13 mouse cellular contexts compared by ENCODE assay signal in genomic region chr17:31595077-31595476, GRCm38 (mm10). TPM values are rescaled to one million over a fixed set of nuclear protein-coding genes. Genes with fewer than 3 reads are reported as not detected.
A peak's percentile ranks its signal among the peaks of the same experiment; 100 is the strongest.
DNase-seq lines count a peak whose midpoint lies in the region; ATAC-seq and TF ChIP-seq lines count a peak whose summit lies in the region.
"Had no signal": no experiment of that assay in that cellular context is flagged by ENCODE, and none has a peak within 500 bp of the region (broad histone marks: within the 10 kb centered on the region; RNA-seq: fewer than 3 reads in every experiment).

No protein-coding gene starts in this region.

- peak; percentile 31 to 75 for DNase-seq in left cerebral cortex, postnatal 14 days (ENCODE audit: low spot score in 2 of 2)
- DNase-seq in left cerebral cortex, postnatal 36 days (ENCODE audit: low spot score in 2 of 2), result no peak
- no peak for DNase-seq in gastrocnemius, postnatal 36 days
- DNase-seq in urinary bladder, adult 18-20 months (ENCODE audit: low spot score in 2 of 2), result no peak
- DNase-seq: cerebellum, postnatal 10 days; gastrocnemius, postnatal 25 days; kidney, postnatal 10 days had no signal

- H3K36me3 ChIP-seq in forebrain, embryonic 16.5 days (ENCODE audit: control insufficient read depth, insufficient read depth), result peaks cover 18% of the 10 kb centered on the region
- H3K36me3 ChIP-seq in neural tube, embryonic 15.5 days, result peaks cover 91% of the 10 kb centered on the region

- no peaks in the 10 kb centered on the region for H3K27me3 ChIP-seq in forebrain, embryonic 16.5 days (replicated peaks; ENCODE audit: control insufficient read depth, insufficient read depth, low read length)
- H3K27me3 ChIP-seq in neural tube, embryonic 15.5 days (replicated peaks), result no peaks in the 10 kb centered on the region

- peaks cover 15% of the 10 kb centered on the region for H3K4me1 ChIP-seq in bone marrow macrophage, adult 2 months (ENCODE audit: control insufficient read depth, insufficient read depth, low read length)
- no peaks in the 10 kb centered on the region for H3K4me1 ChIP-seq in forebrain, embryonic 16.5 days (replicated peaks; ENCODE audit: control insufficient read depth, insufficient read depth, low read length)
- 0 out of 2 replicates have a peak, but pooled peaks cover 6% of the 10 kb centered on the region for H3K4me1 ChIP-seq in neural tube, embryonic 15.5 days

- intact Hi-C loops in left cerebral cortex, postnatal 14 days (cut with DNase I), result no loop called here
- intact Hi-C loops in left cerebral cortex, postnatal 36 days (cut with DNase I), result no loop called here
- intact Hi-C loops in gastrocnemius, postnatal 36 days (cut with DNase I), result no loop called here

- H3K27ac ChIP-seq in bone marrow macrophage, adult 2 months (ENCODE audit: insufficient read depth, low read depth, low read length), result peak overlapping the region; percentile 11; the same call in 1 of the 2 replicates
- H3K27ac ChIP-seq in forebrain, embryonic 16.5 days (ENCODE audit: low read length), result peak overlapping the region; percentile 44; the same call in 1 of the 2 replicates
- 0 out of 2 replicates have a peak overlapping the region, but pooled peaks have one; percentile 3 for H3K27ac ChIP-seq in neural tube, embryonic 15.5 days (replicated peaks)
- H3K27ac ChIP-seq: liver, embryonic 14.5 days had no signal

- TF ChIP-seq POLR2A in bone marrow macrophage, adult 2 months (IDR thresholded peaks at IDR 0.05; ENCODE audit: borderline replicate concordance, low read depth, low read length), result no peak

- no peak overlapping the region for H3K9ac ChIP-seq in forebrain, embryonic 16.5 days (replicated peaks; ENCODE audit: low read depth, low read length)
- H3K9ac ChIP-seq in neural tube, embryonic 15.5 days (replicated peaks), result no peak overlapping the region
- H3K9ac ChIP-seq: liver, embryonic 14.5 days had no signal

- H3K4me2 ChIP-seq in forebrain, embryonic 16.5 days (ENCODE audit: low read length), result no peak overlapping the region
- no peak overlapping the region for H3K4me2 ChIP-seq in neural tube, embryonic 15.5 days

- no peak for TF ChIP-seq CTCF in bone marrow macrophage, adult 2 months (IDR thresholded peaks at IDR 0.05; ENCODE audit: low read depth, low read length)

- no peak overlapping the region for H3K4me3 ChIP-seq in bone marrow macrophage, adult 2 months (ENCODE audit: insufficient read depth, low read length)
- H3K4me3 ChIP-seq in forebrain, embryonic 16.5 days (replicated peaks; ENCODE audit: low read length), result no peak overlapping the region
- no peak overlapping the region for H3K4me3 ChIP-seq in neural tube, embryonic 15.5 days (replicated peaks)

- WGBS in forebrain, embryonic 16.5 days, result 75% methylated on average over 5 of the region's 5 CpGs
- 66% methylated on average over 5 of the region's 5 CpGs for WGBS in neural tube, embryonic 15.5 days

- no peaks in the 10 kb centered on the region for H3K9me3 ChIP-seq in forebrain, embryonic 16.5 days (ENCODE audit: control insufficient read depth, low read length)
- H3K9me3 ChIP-seq in neural tube, embryonic 15.5 days (replicated peaks), result no peaks in the 10 kb centered on the region

- ATAC-seq in forebrain, embryonic 16.5 days, result peak; percentile 57; the same call in 1 of the 2 replicates
- no peak for ATAC-seq in neural tube, embryonic 15.5 days (ENCODE audit: low FRiP score)
- ATAC-seq: activated CD4-positive, CD25-positive, alpha-beta regulatory T cell, adult 4 months; CD4-positive, CD25-positive, alpha-beta regulatory T cell, adult 4 months had no signal

RNA-seq across cellular contexts. Expression of gene Pknox1, which starts 30.5 kb away (rescaled TPM):
- total RNA-seq in left cerebral cortex, postnatal 14 days (2021), result 10 to 100 TPM; 12.4 to 14.4 TPM
- total RNA-seq in left cerebral cortex, postnatal 36 days (2021), result 10 to 100 TPM; 13.1 to 17.8 TPM
- polyA plus RNA-seq in bone marrow macrophage, adult 2 months (2012; ENCODE audit: insufficient read depth, insufficient read length, missing spikeins), result 14.3 and 18.6 TPM in 2 replicates
- 32.2 and 36.0 TPM in 2 replicates for polyA plus RNA-seq in forebrain, embryonic 16.5 days (2015; fragmentation: Nextera tagmentation; extraction: Ambion mirVana)
- polyA plus RNA-seq in neural tube, embryonic 15.5 days (2015; fragmentation: Nextera tagmentation; extraction: Ambion mirVana), result 42.7 and 43.4 TPM in 2 replicates
- 1 to 10 TPM; 6.0 to 7.2 TPM for total RNA-seq in gastrocnemius, postnatal 36 days (2021)

RNA-seq across cellular contexts. Expression of gene Cbs, which starts 42.0 kb away (rescaled TPM):
- total RNA-seq in left cerebral cortex, postnatal 14 days (2021), result 10 to 100 TPM; 45.9 to 48.6 TPM
- total RNA-seq in left cerebral cortex, postnatal 36 days (2021), result 10 to 100 TPM; 34.8 to 50.0 TPM
- not detected in 2 replicates for polyA plus RNA-seq in bone marrow macrophage, adult 2 months (2012; ENCODE audit: insufficient read depth, insufficient read length, missing spikeins)
- 8.7 and 12.9 TPM in 2 replicates for polyA plus RNA-seq in forebrain, embryonic 16.5 days (2015; fragmentation: Nextera tagmentation; extraction: Ambion mirVana)
- polyA plus RNA-seq in neural tube, embryonic 15.5 days (2015; fragmentation: Nextera tagmentation; extraction: Ambion mirVana), result 12.0 and 12.4 TPM in 2 replicates
- under 1 TPM; 0.32 to 0.77 TPM for total RNA-seq in gastrocnemius, postnatal 36 days (2021)

Comparison
In these comparisons a context has a peak if more than half of its experiments do, and no peak if none do; other contexts are left out.
1. DNase-seq: peak in left cerebral cortex, postnatal 14 days (2 of 2); none in left cerebral cortex, postnatal 36 days (0 of 2), gastrocnemius, postnatal 36 days (0 of 2) and urinary bladder, adult 18-20 months (0 of 2).
2. RNA of gene Cbs, which starts 42.0 kb away (total RNA-seq): 34.8 to 50.0 TPM in left cerebral cortex, postnatal 36 days and 45.9 to 48.6 TPM in left cerebral cortex, postnatal 14 days; 0.32 to 0.77 TPM in gastrocnemius, postnatal 36 days; every median in the first group is over 10 times any median in the second.
3. Peak in every context shown above with its lines, with median percentiles within 50 percentile points of each other: H3K27ac ChIP-seq.